15 mouse cellular contexts compared by ENCODE assay signal in genomic region chr10:93759644-93760043, GRCm38 (mm10).
A peak's percentile ranks its signal among the peaks of the same experiment; 100 is the strongest.
DNase-seq lines count a peak whose midpoint lies in the region; ATAC-seq lines count a peak whose summit lies in the region.
"Had no signal": no experiment of that assay in that cellular context is flagged by ENCODE, and none has a peak within 500 bp of the region (broad histone marks: within the 10 kb centered on the region; RNA-seq: fewer than 3 reads in every experiment).

No protein-coding gene starts in this region.

- H3K36me3 ChIP-seq in forebrain, embryonic 14.5 days (ENCODE audit: control insufficient read depth, insufficient read depth, low read length) = no peaks in the 10 kb centered on the region
- no peaks in the 10 kb centered on the region for H3K36me3 ChIP-seq in forebrain, embryonic 11.5 days (ENCODE audit: control insufficient read depth, insufficient read depth, low read length)
- H3K36me3 ChIP-seq: limb, embryonic 15.5 days; neural tube, embryonic 12.5 days had no signal

- no peak overlapping the region for H3K9ac ChIP-seq in forebrain, embryonic 14.5 days (ENCODE audit: low read length)
- H3K9ac ChIP-seq in forebrain, embryonic 11.5 days (ENCODE audit: low read length) = no peak overlapping the region
- H3K9ac ChIP-seq: limb, embryonic 15.5 days; neural tube, embryonic 12.5 days had no signal

- intact Hi-C loops in left cerebral cortex, postnatal 14 days (cut with DNase I) = no loop called here

- no peak overlapping the region for H3K27ac ChIP-seq in forebrain, embryonic 14.5 days (ENCODE audit: low read depth, low read length)
- no peak overlapping the region for H3K27ac ChIP-seq in forebrain, embryonic 11.5 days (ENCODE audit: low read depth, low read length)
- H3K27ac ChIP-seq: heart, adult 2 months; limb, embryonic 15.5 days; neural tube, embryonic 12.5 days had no signal

- ATAC-seq in forebrain, embryonic 14.5 days = no peak
- no peak for ATAC-seq in forebrain, embryonic 11.5 days (replicated peaks; ENCODE audit: low FRiP score)

- no peak overlapping the region for H3K4me3 ChIP-seq in forebrain, embryonic 14.5 days (ENCODE audit: low read depth, low read length)
- no peak overlapping the region for H3K4me3 ChIP-seq in forebrain, embryonic 11.5 days (ENCODE audit: low read depth, low read length)
- H3K4me3 ChIP-seq: heart, adult 2 months; limb, embryonic 15.5 days; neural tube, embryonic 12.5 days had no signal

- WGBS in forebrain, embryonic 14.5 days = 73% methylated on average over 4 of the region's 4 CpGs
- 83% methylated on average over 4 of the region's 4 CpGs for WGBS in forebrain, embryonic 11.5 days

- H3K27me3 ChIP-seq in forebrain, embryonic 14.5 days (replicated peaks; ENCODE audit: control insufficient read depth, insufficient read depth, low read length) = no peaks in the 10 kb centered on the region
- H3K27me3 ChIP-seq in forebrain, embryonic 11.5 days (ENCODE audit: control insufficient read depth, insufficient read depth, low read length) = no peaks in the 10 kb centered on the region
- H3K27me3 ChIP-seq: limb, embryonic 15.5 days; neural tube, embryonic 12.5 days had no signal

- H3K4me1 ChIP-seq in forebrain, embryonic 14.5 days (ENCODE audit: control insufficient read depth, insufficient read depth, low read length) = 0 out of 2 replicates have a peak, but pooled peaks cover 5% of the 10 kb centered on the region
- no peaks in the 10 kb centered on the region; the same call in 1 of the 2 replicates for H3K4me1 ChIP-seq in forebrain, embryonic 11.5 days (replicated peaks; ENCODE audit: control insufficient read depth, insufficient read depth, low read length)
- H3K4me1 ChIP-seq: limb, embryonic 15.5 days had no signal

- no peak overlapping the region for H3K4me2 ChIP-seq in forebrain, embryonic 14.5 days (ENCODE audit: low read length)
- H3K4me2 ChIP-seq in forebrain, embryonic 11.5 days (ENCODE audit: low read depth, low read length, severe bottlenecking) = no peak overlapping the region
- H3K4me2 ChIP-seq: limb, embryonic 15.5 days; neural tube, embryonic 12.5 days had no signal

- H3K9me3 ChIP-seq in forebrain, embryonic 14.5 days (replicated peaks; ENCODE audit: control insufficient read depth, low read length) = 0 out of 2 replicates have a peak, but pooled peaks cover 3% of the 10 kb centered on the region
- H3K9me3 ChIP-seq in forebrain, embryonic 11.5 days (ENCODE audit: control insufficient read depth, low read length) = no peaks in the 10 kb centered on the region
- H3K9me3 ChIP-seq: limb, embryonic 15.5 days; neural tube, embryonic 12.5 days had no signal

- peak; percentile 22 for DNase-seq in forebrain, embryonic 14.5 days (ENCODE audit: low spot score)
- no peak for DNase-seq in forebrain, embryonic 11.5 days (ENCODE audit: low spot score)
- peak; percentile 42 to 70 for DNase-seq in frontal cortex, postnatal 36 days (ENCODE audit: low spot score in 2 of 2)
- peak; percentile 67 to 77 for DNase-seq in left cerebral cortex, postnatal 14 days (ENCODE audit: low spot score in 2 of 2)
- DNase-seq in right cerebral cortex, postnatal 36 days (ENCODE audit: low spot score in 2 of 2) = peak; percentile 61 to 64
- DNase-seq in adrenal gland, adult 18-20 months (ENCODE audit: low spot score in 2 of 2) = no peak
- DNase-seq in spleen, postnatal 4 days (ENCODE audit: low spot score in 2 of 2) = no peak
- DNase-seq in adrenal gland, adult 2 months = no peak
- DNase-seq: cerebellum, adult 9-10 months; heart, adult 2 months; midbrain, embryonic 14.5 days; retina, postnatal 1 day; thymus, postnatal 4 days had no signal

Comparison
In these comparisons a context has a peak if more than half of its experiments do, and no peak if none do; other contexts are left out.
1. DNase-seq: peak in forebrain, embryonic 14.5 days (single experiment), frontal cortex, postnatal 36 days (2 of 2), left cerebral cortex, postnatal 14 days (2 of 2) and right cerebral cortex, postnatal 36 days (2 of 2); none in forebrain, embryonic 11.5 days (single experiment), adrenal gland, adult 18-20 months (0 of 2), spleen, postnatal 4 days (0 of 2) and adrenal gland, adult 2 months (single experiment).